Mouse (Mus musculus) retina, postnatal 1 day (tissue): ENCODE measurements around the gene Oas1h.
"Not testable (repeated sequence)": the region's sequence is repeated elsewhere in the genome, so short reads cannot be mapped to it uniquely, and the experiment has no call there.

Experiments
- DNase-seq: peaks from one replicate; pipeline ENCODE4 v3.0.0-alpha.2; 2012

Oas1h gene

DNA sequence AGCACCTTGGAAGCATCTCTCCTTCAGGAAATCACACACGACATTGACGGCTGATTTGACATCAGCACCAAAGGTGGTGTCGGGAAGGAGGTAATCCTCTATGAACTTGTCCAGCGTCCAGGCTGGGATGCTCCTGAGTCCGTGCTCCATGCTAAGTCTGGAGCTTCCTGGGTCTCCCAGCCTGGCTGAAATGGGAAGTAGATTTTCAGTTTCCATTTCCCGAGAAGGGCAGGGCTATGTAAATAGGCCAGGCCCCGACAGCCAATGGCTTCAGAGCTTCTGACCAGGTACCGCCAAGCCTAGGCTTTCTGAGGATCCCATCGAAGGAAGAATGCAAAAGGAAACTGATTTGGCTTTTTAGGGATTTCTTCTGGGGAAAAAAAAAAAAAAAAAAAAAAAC lies 26.2 kb downstream of the Oas1h start, which contains the start of gene Oas1g:
TSS of gene Oas1g (minus strand) at position 201 of the 400 bp plus-strand sequence.
- not testable (repeated sequence) for DNase-seq

DNA sequence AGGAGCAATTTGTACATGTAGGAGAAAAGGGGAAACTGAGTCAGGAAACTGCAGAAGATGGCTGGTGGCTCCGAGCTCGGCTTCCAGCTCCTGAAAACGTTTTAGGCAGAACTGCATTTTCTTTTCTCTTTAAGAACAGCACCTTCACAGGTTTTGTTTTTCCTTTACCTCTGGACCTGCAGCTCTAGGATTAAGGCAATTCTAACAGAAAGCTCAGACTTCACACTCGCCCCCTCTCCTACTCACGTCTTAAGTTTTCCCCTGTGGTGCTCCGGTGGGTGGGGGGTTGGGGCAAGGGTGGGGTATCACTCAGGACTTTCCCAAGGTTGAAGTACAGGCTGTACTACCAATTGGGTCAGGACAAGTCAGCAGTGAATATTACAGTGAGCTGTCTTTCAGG lies 26.6 kb downstream of the Oas1h start:
- DNase-seq, result no peak

- DNase-seq, result not testable (repeated sequence)
Measured at GRCm38 (mm10) chr5:120888294-120888815, 27.1 kb downstream of the Oas1h start.

DNA sequence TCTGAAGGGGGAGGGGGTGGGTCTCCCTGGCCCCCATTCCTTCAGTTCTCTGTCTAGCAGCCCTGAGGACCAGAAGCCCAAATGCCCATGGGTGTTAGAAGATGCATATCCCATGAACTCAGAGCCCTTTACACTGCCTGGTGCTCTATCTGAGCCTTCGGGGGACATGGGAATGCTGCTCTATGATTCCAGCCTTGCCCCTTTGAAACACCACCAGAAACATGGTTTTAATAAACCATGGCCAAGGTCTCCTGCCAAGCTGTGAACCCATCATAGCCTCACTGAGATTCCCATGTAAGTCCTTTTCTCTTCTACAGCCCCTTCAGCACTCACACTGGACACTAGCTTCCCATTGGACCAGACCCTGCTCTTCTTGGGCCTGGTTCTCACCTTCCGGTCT lies 28.8 kb downstream of the Oas1h start:
- DNase-seq, result no peak

GRCm38 (mm10) chr5:120890991-120891390 lies 29.8 kb downstream of the Oas1h start:
- DNase-seq, result no peak

DNA sequence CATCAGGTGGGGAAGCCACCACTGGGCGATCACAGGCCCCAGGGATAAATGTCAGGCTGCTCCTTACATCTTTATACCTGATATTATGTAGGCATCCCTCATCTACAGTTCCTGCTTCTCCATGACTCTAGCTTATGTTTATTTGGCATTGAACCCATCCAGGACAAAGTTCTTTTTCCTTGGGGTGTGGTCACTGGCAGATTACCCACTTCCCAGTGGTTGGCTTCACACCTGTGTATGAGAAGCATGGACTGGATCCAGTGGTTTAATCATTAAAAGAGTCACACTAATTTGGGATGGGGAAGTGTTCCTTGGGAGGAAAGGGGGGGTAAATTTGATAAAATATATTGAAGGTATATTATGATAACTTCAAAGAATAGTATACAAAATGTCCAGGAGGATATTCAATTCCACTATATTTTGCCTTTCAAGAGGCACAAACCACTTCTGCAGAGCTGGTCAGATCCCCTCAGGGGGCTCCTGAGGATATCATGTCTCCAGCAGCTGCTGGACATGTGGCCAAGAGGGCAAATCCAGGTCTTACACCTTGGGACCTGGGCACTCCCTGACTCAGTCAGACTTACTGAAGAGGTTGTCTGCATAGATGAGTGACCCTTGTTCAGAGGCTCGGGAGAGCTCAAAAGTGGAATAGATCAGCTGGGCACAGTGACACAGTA lies 30.5 kb downstream of the Oas1h start:
- DNase-seq, result not testable (repeated sequence)

- DNase-seq, result no peak
Measured at GRCm38 (mm10) chr5:120892243-120892660, 31.0 kb downstream of the Oas1h start.

- DNase-seq, result not testable (repeated sequence)
Measured at GRCm38 (mm10) chr5:120893866-120894265, 32.6 kb downstream of the Oas1h start.

GRCm38 (mm10) chr5:120894692-120895091 lies 33.5 kb downstream of the Oas1h start:
- not testable (repeated sequence) for DNase-seq

GRCm38 (mm10) chr5:120895231-120895900 lies 34.1 kb downstream of the Oas1h start:
- no peak for DNase-seq

GRCm38 (mm10) chr5:120898307-120898706 lies 37.1 kb downstream of the Oas1h start:
- no peak for DNase-seq

- DNase-seq, result no peak
Measured at GRCm38 (mm10) chr5:120898726-120899125, 37.5 kb downstream of the Oas1h start.

GRCm38 (mm10) chr5:120900666-120901065 lies 39.4 kb downstream of the Oas1h start:
- no peak for DNase-seq

- no peak for DNase-seq
Measured at GRCm38 (mm10) chr5:120902056-120902455, 40.8 kb downstream of the Oas1h start.

DNA sequence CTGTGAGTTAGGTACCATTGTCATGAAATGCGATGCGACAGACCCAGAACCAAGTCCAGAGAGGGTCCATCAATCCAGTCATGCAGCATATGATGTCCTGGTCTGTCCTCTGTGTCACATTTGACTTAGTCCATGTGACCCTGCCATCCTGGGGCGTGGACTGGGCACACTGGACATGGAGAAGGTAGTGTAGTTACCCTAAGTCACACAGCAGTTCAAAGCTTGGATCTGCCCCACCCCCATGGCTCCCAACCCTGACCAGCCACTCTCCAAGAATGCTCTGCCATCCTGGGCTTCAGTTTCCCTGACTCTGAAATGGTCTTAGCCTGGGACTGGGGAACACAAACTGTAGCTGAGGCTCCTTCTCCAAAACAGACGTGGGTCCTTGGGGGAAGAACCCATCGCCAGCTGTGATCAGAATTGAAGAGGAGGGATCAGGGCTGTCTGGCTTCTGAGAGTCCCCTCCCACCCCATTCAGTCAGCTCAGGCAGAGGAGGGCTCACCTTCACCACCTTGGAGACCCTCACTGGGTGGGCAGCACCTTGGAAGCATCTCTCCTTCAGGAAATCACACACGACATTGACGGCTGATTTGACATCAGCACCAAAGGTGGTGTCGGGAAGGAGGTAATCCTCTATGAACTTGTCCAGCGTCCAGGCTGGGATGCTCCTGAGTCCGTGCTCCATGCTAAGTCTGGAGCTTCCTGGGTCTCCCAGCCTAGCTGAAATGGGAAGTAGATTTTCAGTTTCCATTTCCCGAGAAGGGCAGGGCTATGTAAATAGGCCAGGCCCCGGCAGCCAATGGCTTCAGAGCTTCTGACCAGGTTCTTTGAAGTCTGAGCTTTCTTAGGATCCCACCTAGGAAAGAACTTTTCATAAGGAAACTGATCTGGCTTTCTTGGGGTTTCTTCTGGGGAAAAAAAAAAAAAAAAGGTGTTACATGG lies 45.8 kb downstream of the Oas1h start, which contains the start of gene Oas1a:
TSS of gene Oas1a (minus strand) at position 731 of the 943 bp plus-strand sequence.
- DNase-seq, result not testable (repeated sequence)

GRCm38 (mm10) chr5:120908196-120908920 lies 47.1 kb downstream of the Oas1h start:
- no peak for DNase-seq

GRCm38 (mm10) chr5:120914204-120914603 lies 53.0 kb downstream of the Oas1h start, which contains the start of gene Oas1d:
Oas1d (plus strand) TSS chr5:120914536.
- DNase-seq, result not testable (repeated sequence)

GRCm38 (mm10) chr5:120919156-120919935 lies 58.1 kb downstream of the Oas1h start:
- DNase-seq, result not testable (repeated sequence)

DNA sequence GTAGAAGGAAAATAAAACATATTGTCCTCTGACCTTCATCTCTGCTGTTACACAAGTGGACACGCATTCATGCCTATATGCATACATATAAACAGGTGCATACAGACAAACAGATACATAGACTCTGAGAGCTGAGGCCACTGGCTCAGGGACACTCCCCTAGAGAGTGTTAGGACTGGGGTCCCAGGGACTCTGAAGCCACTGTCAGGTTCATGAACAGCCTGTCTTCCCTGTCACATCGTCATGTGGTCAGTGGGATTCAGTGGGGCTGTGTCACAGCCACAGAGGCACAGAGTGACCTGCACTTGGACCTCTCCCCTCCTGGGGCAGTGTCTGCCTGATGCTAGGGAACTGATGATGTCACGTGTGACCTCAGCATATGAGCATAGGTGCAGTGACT lies 59.1 kb downstream of the Oas1h start:
- DNase-seq, result no peak
